Mouse (Mus musculus) embryonic facial prominence, embryonic 10.5 days (tissue): ENCODE data around the gene Hba-x. TPM values are rescaled to one million over a fixed set of nuclear protein-coding genes. Genes with fewer than 3 reads are reported as not detected.
A peak's percentile ranks its signal among the peaks of the same experiment; 100 is the strongest.

Experiments used
- DNase-seq: peaks from one replicate; pipeline ENCODE4 v3.0.0-alpha.2; 2017; ENCODE audit warnings: low spot score
- H3K27ac ChIP-seq: fragments of 300-500 bp; sonication (generic); replicated peaks from 2 replicates; pipeline ENCODE4 v1.5.1; 2016; ENCODE audit warnings: mild to moderate bottlenecking
- H3K27me3 ChIP-seq: fragments of 300-500 bp; sonication (generic); replicated peaks from 2 replicates; pipeline ENCODE4 v1.6.1; 2016; ENCODE audit warnings: low read depth, mild to moderate bottlenecking; ENCODE audit not compliant: poor library complexity, severe bottlenecking
- H3K36me3 ChIP-seq: fragments of 300-500 bp; sonication (generic); replicated peaks from 2 replicates; pipeline ENCODE4 v1.6.1; 2016; ENCODE audit warnings: mild to moderate bottlenecking, moderate library complexity
- H3K4me1 ChIP-seq: fragments of 300-500 bp; sonication (generic); 2 replicates; pipeline ENCODE4 v1.6.1; 2016
- H3K4me3 ChIP-seq: fragments of 300-500 bp; sonication (generic); 2 replicates; pipeline ENCODE4 v1.5.1; 2016; ENCODE audit warnings: mild to moderate bottlenecking, moderate library complexity
- H3K9me3 ChIP-seq: fragments of 300-500 bp; sonication (generic); 2 replicates; pipeline ENCODE4 v1.6.1; 2016; ENCODE audit warnings: mild to moderate bottlenecking
- WGBS: fragments of 180-500 bp; shearing (Covaris S2); methylation state at CpG from one replicate; pipeline ENCODE4 v1.1.7; 2016; 5-methylcytosine and 5-hydroxymethylcytosine counted together
- polyA plus RNA-seq: library from polyadenylated mRNA; unstranded; fragments of >200 nt; fragmentation: Nextera tagmentation; extraction: Ambion mirVana; gene quantifications from 2 replicates; pipeline ENCODE4 v1.2.1, GENCODE M21; 2016

Gene Hba-x
- polyA plus RNA-seq, 1 experiment from 2014 or later = 2,745 TPM

DNA sequence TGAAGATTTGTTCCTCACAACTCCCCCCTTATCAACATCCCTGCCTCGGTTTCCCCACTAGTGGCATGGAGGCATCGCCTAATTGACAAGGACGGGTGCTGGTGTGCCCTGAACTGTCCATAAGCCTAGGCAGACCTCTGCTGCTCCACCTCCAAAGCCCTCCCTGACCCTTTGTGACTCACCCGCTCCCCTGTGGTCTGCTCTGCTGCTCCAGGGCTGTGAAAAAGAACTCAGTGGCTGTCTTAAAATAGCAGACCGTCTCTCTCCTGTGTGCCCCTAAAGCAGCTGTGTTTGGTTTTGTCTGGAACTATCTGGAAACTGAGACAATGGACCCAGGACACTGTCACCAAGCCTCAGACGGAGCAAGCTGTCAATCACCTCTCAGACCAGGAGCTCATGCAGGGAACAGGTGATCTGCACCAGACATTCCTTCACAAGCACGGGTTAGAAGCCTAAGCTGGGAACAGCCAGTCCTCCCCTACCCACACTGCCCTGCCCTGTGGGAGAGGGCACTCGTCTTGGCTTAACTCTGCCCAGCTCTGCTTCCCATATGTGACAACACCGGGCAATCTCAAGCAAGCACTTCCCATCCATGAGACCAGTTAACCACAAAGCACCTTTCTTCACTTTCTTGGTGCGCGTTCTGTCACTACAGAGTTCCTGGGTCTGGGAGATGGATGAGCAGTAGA is 44.5 kb downstream of the Hba-x start:
- DNase-seq = no peak
- H3K36me3 ChIP-seq = no peaks in the 10 kb centered on the region
- H3K27me3 ChIP-seq = no peaks in the 10 kb centered on the region
- no peaks in the 10 kb centered on the region for H3K9me3 ChIP-seq
- WGBS = 66% methylated on average over 11 of the region's 11 CpGs
- no peak overlapping the region for H3K4me3 ChIP-seq
- no peak overlapping the region for H3K27ac ChIP-seq
- peaks cover 16% of the 10 kb centered on the region for H3K4me1 ChIP-seq

DNA sequence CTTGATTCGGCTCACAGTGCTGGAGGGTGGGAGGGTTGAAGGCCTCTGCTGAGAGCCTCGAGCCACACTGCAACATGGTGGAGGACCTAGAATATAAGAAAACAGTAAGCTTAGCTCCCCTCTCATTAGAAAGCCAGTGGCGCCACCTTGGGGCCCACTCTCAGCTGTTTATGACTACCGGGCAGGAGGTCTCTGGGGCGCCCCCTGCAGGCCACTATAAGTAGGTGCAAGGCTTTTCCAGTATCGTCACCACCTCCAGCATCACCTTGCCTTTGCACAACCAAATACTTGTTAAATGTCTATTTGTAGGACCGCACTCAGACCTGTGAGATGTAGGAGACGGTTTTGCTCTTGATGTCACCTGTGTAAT is 45.0 kb downstream of the Hba-x start:
- 38% methylated on average over 8 of the region's 8 CpGs for WGBS
- H3K27ac ChIP-seq = no peak overlapping the region
- H3K4me1 ChIP-seq = peaks cover 15% of the 10 kb centered on the region
- H3K27me3 ChIP-seq = no peaks in the 10 kb centered on the region
- no peak overlapping the region for H3K4me3 ChIP-seq
- H3K9me3 ChIP-seq = no peaks in the 10 kb centered on the region
- peak; percentile 71 for DNase-seq
- no peaks in the 10 kb centered on the region for H3K36me3 ChIP-seq

DNA sequence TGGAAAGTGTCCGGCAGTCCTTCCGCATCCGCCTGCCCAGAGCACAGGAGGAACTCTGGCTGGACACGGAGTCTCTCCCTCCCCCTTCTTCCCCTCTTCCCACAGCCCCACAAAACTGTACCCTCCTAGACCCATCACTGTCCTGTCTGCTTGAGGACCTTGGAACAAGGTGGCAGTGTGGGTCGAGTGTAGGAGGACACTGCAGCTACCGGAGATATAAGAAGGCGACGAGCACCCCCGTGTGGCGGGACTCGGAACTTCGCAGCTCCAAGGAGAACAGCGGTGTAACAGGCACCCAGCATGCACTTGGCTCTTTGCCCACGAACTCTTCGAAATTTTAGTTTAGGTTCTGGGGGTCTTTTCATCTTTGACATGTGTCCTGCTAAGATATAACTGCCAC is 48.4 kb downstream of the Hba-x start:
- 11% methylated on average over 15 of the region's 15 CpGs for WGBS

More for the DNA sequence above, 48.4 kb downstream of the Hba-x start:
- DNase-seq = peak; percentile 93
- Histone ChIP-seq H3K4me3 (peak overlapping the region; percentile 33), H3K9me3 (no peaks in the 10 kb centered on the region), H3K27ac (no peak overlapping the region; the same call in 1 of the 2 replicates), H3K4me1 (peaks cover 12% of the 10 kb centered on the region), H3K27me3 (no peaks in the 10 kb centered on the region), H3K36me3 (no peaks in the 10 kb centered on the region)

Other genes with a start within 250 kb of the Hba-x start
- 0.05 TPM in 1 of 2 replicates, not detected in the other for gene Il9r, start 76.1 kb upstream of the Hba-x start, polyA plus RNA-seq
- 102 and 106 TPM in 2 replicates for gene Snrnp25, start 71.0 kb upstream of the Hba-x start, polyA plus RNA-seq
- 32.2 and 33.1 TPM in 2 replicates for gene Rhbdf1, start 54.1 kb upstream of the Hba-x start, polyA plus RNA-seq
- gene Mpg, start 49.9 kb upstream of the Hba-x start, polyA plus RNA-seq = 31.3 and 33.2 TPM in 2 replicates
- 45.9 and 47.8 TPM in 2 replicates for gene Nprl3, start 8.7 kb upstream of the Hba-x start, polyA plus RNA-seq
- 1,672 and 2,000 TPM in 2 replicates for gene Hba-a1, start 7.1 kb downstream of the Hba-x start, polyA plus RNA-seq
- 3.9 and 6.1 TPM in 2 replicates for gene Hbq1b, start 10.6 kb downstream of the Hba-x start, polyA plus RNA-seq
- 3,087 and 3,755 TPM in 2 replicates for gene Hba-a2, start 20.1 kb downstream of the Hba-x start, polyA plus RNA-seq
- gene Hbq1a, start 23.7 kb downstream of the Hba-x start, polyA plus RNA-seq = not detected in 2 replicates
- gene Sh3pxd2b, start 71.4 kb downstream of the Hba-x start, polyA plus RNA-seq = 28.3 and 29.6 TPM in 2 replicates
- gene Ubtd2, start 179.0 kb downstream of the Hba-x start, polyA plus RNA-seq = 75.2 and 84.0 TPM in 2 replicates